23 mouse cellular contexts compared by ENCODE assay signal in the genomic region with DNA sequence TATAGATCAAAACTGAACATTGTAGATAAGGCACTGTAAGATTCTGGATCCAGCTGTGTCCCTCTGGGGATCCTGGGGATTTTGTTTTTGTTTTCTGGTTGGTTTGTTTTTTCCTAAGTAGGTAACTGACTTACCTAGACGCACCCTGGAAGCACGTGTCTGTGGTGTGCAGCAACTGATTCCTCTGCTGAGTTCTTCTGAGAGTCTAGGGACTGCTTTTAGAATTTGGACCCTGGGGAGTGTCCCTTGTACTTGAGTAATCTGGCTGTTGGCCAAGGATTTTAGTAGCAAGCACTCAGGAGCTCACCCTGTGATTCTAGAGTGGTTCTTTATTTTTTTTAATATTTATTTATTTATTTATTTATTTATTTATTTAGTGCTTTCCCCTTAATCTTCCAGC.
DNase-seq lines count a peak whose midpoint lies in the region; ATAC-seq lines count a peak whose summit lies in the region.
"Had no signal": no experiment of that assay in that cellular context is flagged by ENCODE, and none has a peak within 500 bp of the region (broad histone marks: within the 10 kb centered on the region; RNA-seq: fewer than 3 reads in every experiment).

No protein-coding gene starts in this region.

- H3K4me3 ChIP-seq in kidney, embryonic 14.5 days (ENCODE audit: low read length), result no peak overlapping the region
- H3K4me3 ChIP-seq: limb, embryonic 13.5 days; liver, embryonic 13.5 days had no signal

- peaks cover 7% of the 10 kb centered on the region for H3K9me3 ChIP-seq in kidney, embryonic 14.5 days (ENCODE audit: control insufficient read depth, low read length)

- H3K4me1 ChIP-seq in kidney, embryonic 14.5 days (ENCODE audit: control insufficient read depth, insufficient read depth, low read length), result peaks cover 6% of the 10 kb centered on the region; the same call in 1 of the 2 replicates
- H3K4me1 ChIP-seq: limb, embryonic 13.5 days had no signal

- no peak for ATAC-seq in kidney, embryonic 14.5 days (ENCODE audit: low FRiP score, low TSS enrichment)
- ATAC-seq: CD4-positive, CD25-positive, alpha-beta regulatory T cell, adult 4 months; forebrain, postnatal 0 days; inflammation-experienced regulatory T-cells, adult 6 months had no signal

- no peaks in the 10 kb centered on the region for H3K27me3 ChIP-seq in kidney, embryonic 14.5 days (ENCODE audit: control insufficient read depth, insufficient read depth, low read length)
- H3K27me3 ChIP-seq: limb, embryonic 13.5 days; liver, embryonic 13.5 days had no signal

- no peak overlapping the region for H3K4me2 ChIP-seq in kidney, embryonic 14.5 days (replicated peaks; ENCODE audit: low read depth, low read length)
- H3K4me2 ChIP-seq: hindbrain, embryonic 14.5 days; limb, embryonic 13.5 days; liver, embryonic 13.5 days had no signal

- no peaks in the 10 kb centered on the region for H3K36me3 ChIP-seq in kidney, embryonic 14.5 days (ENCODE audit: control insufficient read depth, insufficient read depth, low read length)
- H3K36me3 ChIP-seq: liver, embryonic 13.5 days had no signal

- H3K27ac ChIP-seq in kidney, embryonic 14.5 days (ENCODE audit: low read depth, low read length), result no peak overlapping the region
- H3K27ac ChIP-seq: hindbrain, embryonic 14.5 days; limb, embryonic 13.5 days; liver, embryonic 13.5 days had no signal

- WGBS in kidney, embryonic 14.5 days, result 94% methylated on average over 2 of the region's 2 CpGs

- no peak overlapping the region for H3K9ac ChIP-seq in kidney, embryonic 14.5 days (ENCODE audit: low read depth, low read length)
- H3K9ac ChIP-seq: forebrain, postnatal 0 days; hindbrain, embryonic 14.5 days; limb, embryonic 13.5 days; liver, embryonic 13.5 days had no signal

- DNase-seq in adrenal gland, postnatal 14 days, result peak; percentile 12
- DNase-seq in adrenal gland, postnatal 25 days, result no peak
- peak; percentile 21 to 30 for DNase-seq in kidney, adult 8-10 months
- peak; percentile 6 for DNase-seq in lung, postnatal 10 days
- no peak for DNase-seq in lung, adult 18-20 months
- no peak for DNase-seq in right cerebral cortex, adult 18-20 months
- DNase-seq: adrenal gland, adult 8-10 months; cerebellum, adult 11 months; cerebellum, adult 9-11 months; forebrain, postnatal 0 days; gastrocnemius, postnatal 14 days; heart, postnatal 36 days; layer of hippocampus, adult 9-11 months; liver, embryonic 13.5 days; lung, postnatal 4 days; midbrain, embryonic 14.5 days; right cerebral cortex, postnatal 25 days; spleen, adult 18-20 months had no signal

Comparison
In these comparisons a context has a peak if more than half of its experiments do, and no peak if none do; other contexts are left out.
1. DNase-seq: peak in adrenal gland, postnatal 14 days (single experiment), kidney, adult 8-10 months (2 of 2) and lung, postnatal 10 days (single experiment); none in adrenal gland, postnatal 25 days (single experiment), lung, adult 18-20 months (0 of 2) and right cerebral cortex, adult 18-20 months (single experiment).